Mouse (Mus musculus): ENCODE results near the gene Kcnk1. TPM values are rescaled to one million over a fixed set of nuclear protein-coding genes. Genes with fewer than 3 reads are reported as not detected.

The Kcnk1 gene
- total RNA-seq, 2 experiments from 2014 or later = 77.8 to 77.9 TPM

- peak in 1 of 2 experiments; percentile 34 for DNase-seq (ENCODE audit: low spot score in 2 of 2)
Observed at GRCm38 (mm10) chr8:125996031-125996839, 1.3 kb downstream of the Kcnk1 start.

GRCm38 (mm10) chr8:125996980-125997379 is 2.0 kb downstream of the Kcnk1 start:
- DNase-seq (ENCODE audit: low spot score in 2 of 2) = no peak

GRCm38 (mm10) chr8:125997550-125997949 is 2.6 kb downstream of the Kcnk1 start:
- peak in 1 of 2 experiments; percentile 36 for DNase-seq (ENCODE audit: low spot score in 2 of 2)

GRCm38 (mm10) chr8:125999842-126000395 is 4.9 kb downstream of the Kcnk1 start:
- DNase-seq (ENCODE audit: low spot score in 2 of 2) = peak in 1 of 2 experiments; percentile 28

GRCm38 (mm10) chr8:126003546-126003945 is 8.6 kb downstream of the Kcnk1 start:
- no peak for DNase-seq (ENCODE audit: low spot score in 2 of 2)

GRCm38 (mm10) chr8:126004953-126005352 is 10.0 kb downstream of the Kcnk1 start:
- DNase-seq (ENCODE audit: low spot score in 2 of 2) = no peak

- DNase-seq (ENCODE audit: low spot score in 2 of 2) = peak; percentile 40 to 64
Observed at GRCm38 (mm10) chr8:126006310-126006990, 11.5 kb downstream of the Kcnk1 start.

- DNase-seq (ENCODE audit: low spot score in 2 of 2) = no peak
Observed at GRCm38 (mm10) chr8:126007538-126008330, 12.8 kb downstream of the Kcnk1 start.

GRCm38 (mm10) chr8:126008945-126009344 is 14.0 kb downstream of the Kcnk1 start:
- no peak for DNase-seq (ENCODE audit: low spot score in 2 of 2)

- no peak for DNase-seq (ENCODE audit: low spot score in 2 of 2)
Observed at GRCm38 (mm10) chr8:126010900-126011299, 15.9 kb downstream of the Kcnk1 start.

GRCm38 (mm10) chr8:126012334-126012733 is 17.4 kb downstream of the Kcnk1 start:
- DNase-seq (ENCODE audit: low spot score in 2 of 2) = no peak

- DNase-seq (ENCODE audit: low spot score in 2 of 2) = no peak
Observed at GRCm38 (mm10) chr8:126013646-126014045, 18.7 kb downstream of the Kcnk1 start.

GRCm38 (mm10) chr8:126021932-126022331 is 27.0 kb downstream of the Kcnk1 start:
- DNase-seq (ENCODE audit: low spot score in 2 of 2) = peak; percentile 48 to 67

- DNase-seq (ENCODE audit: low spot score in 2 of 2) = no peak
Observed at GRCm38 (mm10) chr8:126023706-126024305, 28.8 kb downstream of the Kcnk1 start.

- DNase-seq (ENCODE audit: low spot score in 2 of 2) = no peak
Observed at GRCm38 (mm10) chr8:126024891-126025290, 29.9 kb downstream of the Kcnk1 start.

- DNase-seq (ENCODE audit: low spot score in 2 of 2) = no peak
Observed at GRCm38 (mm10) chr8:126026121-126026520, 31.2 kb downstream of the Kcnk1 start.

GRCm38 (mm10) chr8:126026584-126026983 is 31.6 kb downstream of the Kcnk1 start:
- DNase-seq (ENCODE audit: low spot score in 2 of 2) = no peak

- DNase-seq (ENCODE audit: low spot score in 2 of 2) = no peak
Observed at GRCm38 (mm10) chr8:126027486-126027885, 32.5 kb downstream of the Kcnk1 start.

- no peak for DNase-seq (ENCODE audit: low spot score in 2 of 2)
Observed at GRCm38 (mm10) chr8:126028941-126029340, 34.0 kb downstream of the Kcnk1 start.

- no peak for DNase-seq (ENCODE audit: low spot score in 2 of 2)
Observed at GRCm38 (mm10) chr8:126032776-126033175, 37.8 kb downstream of the Kcnk1 start.

GRCm38 (mm10) chr8:126035046-126035445 is 40.1 kb downstream of the Kcnk1 start:
- peak in 1 of 2 experiments; percentile 42 for DNase-seq (ENCODE audit: low spot score in 2 of 2)
